Mouse (Mus musculus): ENCODE measurements around the gene Setd6. TPM values are rescaled to one million over a fixed set of nuclear protein-coding genes. Genes with fewer than 3 reads are reported as not detected.

The Setd6 gene
- polyA plus RNA-seq, 1 experiment from 2014 or later = 18.6 TPM

- ATAC-seq (replicated peaks; ENCODE audit: insufficient number of reproducible peaks, low FRiP score, low TSS enrichment) = no peak
- Histone ChIP-seq H3K4me1 (ENCODE audit: control insufficient read depth, insufficient read depth, low read length) (peaks cover 26% of the 10 kb centered on the region), H3K36me3 (ENCODE audit: control insufficient read depth, insufficient read depth, low read length) (peaks cover 3% of the 10 kb centered on the region; the same call in 1 of the 2 replicates), H3K4me3 (ENCODE audit: low read depth, low read length) (no peak overlapping the region), H3K27ac (ENCODE audit: low read depth, low read length) (no peak overlapping the region), H3K9me3 (replicated peaks; ENCODE audit: control insufficient read depth, low read length) (no peaks in the 10 kb centered on the region), H3K9ac (ENCODE audit: low read depth, low read length) (no peak overlapping the region), H3K27me3 (ENCODE audit: control insufficient read depth, insufficient read depth, low read length) (no peaks in the 10 kb centered on the region), H3K4me2 (no peak overlapping the region)
- 86% methylated on average over 4 of the region's 4 CpGs for WGBS (ENCODE audit: insufficient replicate concordance)
Measured at GRCm38 (mm10) chr8:95714367-95714766, 1.3 kb upstream of the Setd6 start.

DNA sequence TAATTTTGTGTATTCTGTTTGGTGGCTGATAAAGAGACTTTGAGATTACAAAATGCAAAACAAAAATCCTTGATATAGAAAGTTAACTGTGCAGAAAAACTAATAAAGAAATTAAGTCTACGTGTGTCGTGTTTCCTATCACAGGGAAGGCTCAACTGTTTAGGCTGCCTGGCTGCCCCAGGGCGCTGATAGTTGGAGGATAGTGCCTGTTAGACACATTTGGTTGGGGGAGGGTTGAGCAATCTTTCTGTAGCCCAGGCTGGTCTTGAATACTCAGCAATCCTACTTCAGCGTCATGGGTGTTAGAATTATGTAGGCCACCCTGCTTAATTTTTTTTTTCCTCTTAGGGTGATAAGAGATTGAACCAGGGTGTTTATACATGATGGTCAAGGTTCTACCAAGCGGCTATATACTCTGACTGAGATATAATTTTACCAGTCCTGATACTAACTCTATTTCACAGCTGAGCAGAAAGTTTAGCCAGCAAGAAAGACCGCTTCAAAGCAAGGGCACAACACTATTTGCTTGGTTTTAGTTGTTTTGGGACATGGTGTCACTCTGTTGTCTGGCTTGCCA is 756 bp upstream of the Setd6 start:
- WGBS (ENCODE audit: insufficient replicate concordance) = 78% methylated on average over 6 of the region's 6 CpGs
- Histone ChIP-seq H3K9ac (ENCODE audit: low read depth, low read length) (peak overlapping the region; percentile 89), H3K4me3 (ENCODE audit: low read depth, low read length) (peak overlapping the region; percentile 82), H3K4me1 (ENCODE audit: control insufficient read depth, insufficient read depth, low read length) (peaks cover 22% of the 10 kb centered on the region), H3K27me3 (ENCODE audit: control insufficient read depth, insufficient read depth, low read length) (no peaks in the 10 kb centered on the region), H3K27ac (ENCODE audit: low read depth, low read length) (peak overlapping the region; percentile 82), H3K36me3 (ENCODE audit: control insufficient read depth, insufficient read depth, low read length) (peaks cover 5% of the 10 kb centered on the region; the same call in 1 of the 2 replicates), H3K4me2 (peak overlapping the region; percentile 93), H3K9me3 (replicated peaks; ENCODE audit: control insufficient read depth, low read length) (no peaks in the 10 kb centered on the region)
- ATAC-seq (replicated peaks; ENCODE audit: insufficient number of reproducible peaks, low FRiP score, low TSS enrichment) = no peak

DNA sequence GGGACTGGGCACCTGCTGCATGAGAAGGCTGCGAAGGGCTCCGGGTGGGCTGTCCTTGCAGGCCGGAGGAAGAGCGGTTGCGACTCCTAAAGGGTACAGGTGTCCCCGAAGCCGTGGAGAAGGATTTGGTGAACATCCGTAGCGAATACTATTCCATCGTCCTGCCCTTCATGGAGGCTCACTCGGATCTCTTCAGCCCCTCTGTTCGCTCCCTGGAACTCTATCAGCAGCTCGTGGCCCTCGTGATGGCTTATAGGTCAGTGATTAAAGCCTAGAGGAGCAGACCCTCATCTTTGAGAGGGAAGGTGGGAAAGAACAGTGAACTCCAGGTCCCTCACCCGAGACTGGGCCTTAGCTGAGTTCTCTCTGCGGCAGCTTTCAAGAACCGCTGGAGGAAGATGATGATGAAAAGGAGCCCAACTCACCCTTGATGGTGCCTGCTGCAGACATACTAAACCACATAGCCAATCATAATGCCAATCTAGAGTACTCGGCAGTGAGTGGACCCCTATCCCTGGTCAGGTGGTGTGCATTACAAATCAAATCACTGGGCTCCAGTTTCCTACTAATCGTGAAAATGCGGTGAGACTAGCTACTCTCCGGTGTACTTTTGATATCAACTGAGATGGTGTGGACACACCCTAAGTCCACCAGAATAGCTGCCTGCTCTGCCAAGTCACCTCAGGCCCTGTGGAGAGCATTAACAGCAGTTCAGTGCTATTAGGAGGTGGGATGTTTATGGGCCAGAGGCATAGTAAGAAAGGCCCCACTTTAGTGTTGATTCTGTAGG is 1.1 kb downstream of the Setd6 start:
- Histone ChIP-seq H3K36me3 (ENCODE audit: control insufficient read depth, insufficient read depth, low read length) (peaks cover 5% of the 10 kb centered on the region; the same call in 1 of the 2 replicates), H3K4me3 (ENCODE audit: low read depth, low read length) (peak overlapping the region; percentile 82), H3K27me3 (ENCODE audit: control insufficient read depth, insufficient read depth, low read length) (no peaks in the 10 kb centered on the region), H3K9ac (ENCODE audit: low read depth, low read length) (peak overlapping the region; percentile 89), H3K4me2 (peak overlapping the region; percentile 93), H3K27ac (ENCODE audit: low read depth, low read length) (peak overlapping the region; percentile 82), H3K4me1 (ENCODE audit: control insufficient read depth, insufficient read depth, low read length) (peaks cover 10% of the 10 kb centered on the region), H3K9me3 (replicated peaks; ENCODE audit: control insufficient read depth, low read length) (no peaks in the 10 kb centered on the region)
- no peak for ATAC-seq (replicated peaks; ENCODE audit: insufficient number of reproducible peaks, low FRiP score, low TSS enrichment)
- WGBS (ENCODE audit: insufficient replicate concordance) = 21% methylated on average over 21 of the region's 21 CpGs

DNA sequence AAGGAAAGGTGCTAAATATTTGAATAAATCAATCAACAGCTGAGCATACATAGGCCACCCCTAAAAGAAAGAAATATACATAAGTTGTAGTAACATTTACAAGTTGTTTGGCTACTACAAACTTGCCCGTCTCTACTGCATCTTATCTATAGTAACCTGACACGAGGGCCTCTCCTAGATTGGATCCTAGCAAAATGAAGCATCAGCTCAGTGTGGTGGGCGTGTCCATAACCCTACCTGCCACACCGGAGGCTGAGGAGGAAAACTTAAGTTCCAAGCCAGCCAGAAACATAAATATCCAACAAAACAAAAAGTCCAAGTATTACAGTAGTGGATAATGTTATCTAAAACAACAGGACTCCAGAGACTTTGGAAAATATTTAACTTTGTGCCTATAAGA is 11.9 kb downstream of the Setd6 start:
- Histone ChIP-seq H3K27me3 (ENCODE audit: control insufficient read depth, insufficient read depth, low read length) (no peaks in the 10 kb centered on the region), H3K27ac (ENCODE audit: low read depth, low read length) (no peak overlapping the region), H3K9ac (ENCODE audit: low read depth, low read length) (no peak overlapping the region), H3K4me1 (ENCODE audit: control insufficient read depth, insufficient read depth, low read length) (no peaks in the 10 kb centered on the region), H3K4me2 (no peak overlapping the region), H3K9me3 (replicated peaks; ENCODE audit: control insufficient read depth, low read length) (no peaks in the 10 kb centered on the region), H3K4me3 (ENCODE audit: low read depth, low read length) (no peak overlapping the region), H3K36me3 (ENCODE audit: control insufficient read depth, insufficient read depth, low read length) (peaks cover 43% of the 10 kb centered on the region)
- ATAC-seq (replicated peaks; ENCODE audit: insufficient number of reproducible peaks, low FRiP score, low TSS enrichment) = no peak
- 69% methylated on average over 4 of the region's 4 CpGs for WGBS (ENCODE audit: insufficient replicate concordance)

- H3K27ac ChIP-seq (ENCODE audit: low read depth, low read length) = no peak overlapping the region
- H3K4me1 ChIP-seq (ENCODE audit: control insufficient read depth, insufficient read depth, low read length) = no peaks in the 10 kb centered on the region
- 80% methylated on average over 7 of the region's 7 CpGs for WGBS (ENCODE audit: insufficient replicate concordance)
- H3K27me3 ChIP-seq (ENCODE audit: control insufficient read depth, insufficient read depth, low read length) = no peaks in the 10 kb centered on the region
- no peaks in the 10 kb centered on the region for H3K9me3 ChIP-seq (replicated peaks; ENCODE audit: control insufficient read depth, low read length)
- no peak overlapping the region for H3K4me3 ChIP-seq (ENCODE audit: low read depth, low read length)
- H3K36me3 ChIP-seq (ENCODE audit: control insufficient read depth, insufficient read depth, low read length) = peaks cover 49% of the 10 kb centered on the region
- no peak overlapping the region for H3K9ac ChIP-seq (ENCODE audit: low read depth, low read length)
- H3K4me2 ChIP-seq = no peak overlapping the region
- ATAC-seq (replicated peaks; ENCODE audit: insufficient number of reproducible peaks, low FRiP score, low TSS enrichment) = no peak
Measured at GRCm38 (mm10) chr8:95738596-95738995, 22.9 kb downstream of the Setd6 start.

DNA sequence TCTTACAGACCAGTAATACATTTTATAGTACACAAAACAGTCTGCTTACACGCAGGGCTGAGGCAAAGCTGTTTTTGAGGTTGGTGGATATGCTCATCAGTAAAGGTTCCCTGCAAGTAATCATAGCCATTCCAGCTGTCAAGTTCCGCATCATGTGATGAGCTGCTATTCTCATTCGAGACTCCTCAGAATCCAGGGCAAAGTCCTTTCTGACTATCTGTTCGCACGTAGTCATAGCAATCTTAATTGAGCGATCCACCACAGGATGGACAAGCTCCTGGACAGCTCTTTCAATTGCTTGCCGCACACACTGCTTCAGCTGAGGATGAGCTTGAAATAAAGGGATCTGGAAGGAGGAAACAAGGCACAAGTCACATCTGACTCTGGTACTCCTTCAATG is 26.1 kb downstream of the Setd6 start:
- H3K36me3 ChIP-seq (ENCODE audit: control insufficient read depth, insufficient read depth, low read length) = peaks cover 53% of the 10 kb centered on the region
- no peak for ATAC-seq (replicated peaks; ENCODE audit: insufficient number of reproducible peaks, low FRiP score, low TSS enrichment)
- no peak overlapping the region for H3K27ac ChIP-seq (ENCODE audit: low read depth, low read length)
- no peaks in the 10 kb centered on the region for H3K9me3 ChIP-seq (replicated peaks; ENCODE audit: control insufficient read depth, low read length)
- no peak overlapping the region for H3K4me2 ChIP-seq
- H3K4me1 ChIP-seq (ENCODE audit: control insufficient read depth, insufficient read depth, low read length) = no peaks in the 10 kb centered on the region
- H3K27me3 ChIP-seq (ENCODE audit: control insufficient read depth, insufficient read depth, low read length) = no peaks in the 10 kb centered on the region
- 93% methylated on average over 7 of the region's 7 CpGs for WGBS (ENCODE audit: insufficient replicate concordance)
- no peak overlapping the region for H3K9ac ChIP-seq (ENCODE audit: low read depth, low read length)
- no peak overlapping the region for H3K4me3 ChIP-seq (ENCODE audit: low read depth, low read length)

- ATAC-seq (replicated peaks; ENCODE audit: insufficient number of reproducible peaks, low FRiP score, low TSS enrichment) = no peak
- Histone ChIP-seq H3K4me3 (ENCODE audit: low read depth, low read length) (no peak overlapping the region), H3K4me2 (no peak overlapping the region), H3K27ac (ENCODE audit: low read depth, low read length) (no peak overlapping the region), H3K9me3 (replicated peaks; ENCODE audit: control insufficient read depth, low read length) (no peaks in the 10 kb centered on the region), H3K27me3 (ENCODE audit: control insufficient read depth, insufficient read depth, low read length) (no peaks in the 10 kb centered on the region), H3K36me3 (ENCODE audit: control insufficient read depth, insufficient read depth, low read length) (peaks cover 60% of the 10 kb centered on the region), H3K4me1 (ENCODE audit: control insufficient read depth, insufficient read depth, low read length) (no peaks in the 10 kb centered on the region), H3K9ac (ENCODE audit: low read depth, low read length) (no peak overlapping the region)
- 93% methylated on average over 4 of the region's 4 CpGs for WGBS (ENCODE audit: insufficient replicate concordance)
Measured at GRCm38 (mm10) chr8:95748028-95748427, 32.3 kb downstream of the Setd6 start.

DNA sequence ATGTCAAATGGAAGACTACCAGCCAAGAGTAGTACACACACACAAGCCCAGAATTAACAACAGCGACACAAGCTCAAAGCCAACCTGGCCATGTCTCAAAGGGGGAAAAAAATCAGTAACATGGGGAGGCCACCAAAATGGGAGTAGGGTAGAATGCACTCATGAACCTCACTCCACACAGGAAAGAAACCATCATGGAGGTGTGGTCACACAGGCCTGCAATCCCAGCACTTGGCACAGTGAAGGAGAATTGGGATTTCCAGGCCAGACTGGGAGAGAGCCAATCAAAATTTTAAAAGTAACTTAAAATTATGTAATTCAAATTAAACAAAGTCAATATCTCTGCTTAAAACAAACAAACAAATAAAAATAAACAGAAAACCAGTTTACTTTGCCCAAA is 36.2 kb downstream of the Setd6 start:
- Histone ChIP-seq H3K27ac (ENCODE audit: low read depth, low read length) (no peak overlapping the region), H3K9ac (ENCODE audit: low read depth, low read length) (no peak overlapping the region), H3K36me3 (ENCODE audit: control insufficient read depth, insufficient read depth, low read length) (peaks cover 42% of the 10 kb centered on the region), H3K27me3 (ENCODE audit: control insufficient read depth, insufficient read depth, low read length) (no peaks in the 10 kb centered on the region), H3K9me3 (replicated peaks; ENCODE audit: control insufficient read depth, low read length) (no peaks in the 10 kb centered on the region), H3K4me3 (ENCODE audit: low read depth, low read length) (no peak overlapping the region), H3K4me2 (no peak overlapping the region), H3K4me1 (ENCODE audit: control insufficient read depth, insufficient read depth, low read length) (no peaks in the 10 kb centered on the region)
- whole genome bisulfite sequencing (ENCODE audit: insufficient replicate concordance) = 100% methylated on average over 1 of the region's 1 CpGs
- ATAC-seq (replicated peaks; ENCODE audit: insufficient number of reproducible peaks, low FRiP score, low TSS enrichment) = no peak
